Mouse (Mus musculus) G1E (cell line): Measurements from ENCODE around the gene Atp13a4. TPM values are rescaled to one million over a fixed set of nuclear protein-coding genes. Genes with fewer than 3 reads are reported as not detected.

Experiments
- ATAC-seq: 2 replicates; pipeline ENCODE4 v1.8.0; 2016; ENCODE audit warnings: mild to moderate bottlenecking; ENCODE audit not compliant: insufficient number of reproducible peaks, poor library complexity, low FRiP score, severe bottlenecking; ENCODE audit errors: extremely low read depth
- DNase-seq: peaks from one replicate; pipeline ENCODE4 v3.0.0; 2012; ENCODE audit warnings: low spot score
- H3K27me3 ChIP-seq: 2 replicates; pipeline ENCODE4 v1.6.1; 2012; ENCODE audit warnings: mild to moderate bottlenecking, low read length, inconsistent platforms; ENCODE audit not compliant: insufficient read depth
- H3K36me3 ChIP-seq: replicated peaks from 2 replicates; pipeline ENCODE3; 2012; ENCODE audit warnings: mild to moderate bottlenecking, inconsistent platforms
- H3K4me1 ChIP-seq: 2 replicates; pipeline ENCODE4 v1.6.1; 2012; ENCODE audit warnings: low read depth, low read length, inconsistent platforms, mixed read lengths; ENCODE audit not compliant: insufficient read depth
- H3K4me3 ChIP-seq: 2 replicates; pipeline ENCODE4 v1.5.1; 2012; ENCODE audit warnings: low read depth, mild to moderate bottlenecking, inconsistent platforms, low read length, moderate library complexity, mixed read lengths
- H3K9me3 ChIP-seq: replicated peaks from 2 replicates; pipeline ENCODE4 v1.6.1; 2012; ENCODE audit warnings: inconsistent platforms
- CTCF ChIP-seq: IDR thresholded peaks from 2 replicates; pipeline ENCODE4 v1.5.1; 2012; ENCODE audit warnings: low read depth, low read length, inconsistent platforms, mixed read lengths
- GATA1 ChIP-seq: IDR thresholded peaks from 2 replicates; pipeline ENCODE4 v1.6.1; 2012; ENCODE audit warnings: borderline replicate concordance, low read length, inconsistent platforms, mixed read lengths
- GATA2 ChIP-seq: IDR thresholded peaks from 2 replicates; pipeline ENCODE4 v1.6.1; 2012; ENCODE audit warnings: low read depth, low read length, inconsistent platforms, borderline replicate concordance
- POLR2AphosphoS5 ChIP-seq: IDR thresholded peaks from 2 replicates; pipeline ENCODE4 v1.6.1; 2012; ENCODE audit warnings: low read depth, low read length, inconsistent platforms; ENCODE audit not compliant: insufficient replicate concordance
- TAL1 ChIP-seq: conservative IDR thresholded peaks from 2 replicates; pipeline ENCODE4 v1.6.1; 2012; ENCODE audit warnings: low read depth, low read length, inconsistent platforms, mixed read lengths
- polyA plus RNA-seq: library from polyadenylated mRNA; stranded (reverse); fragments of >175 nt; gene quantifications from 2 replicates; pipeline ENCODE4 v1.2.3, GENCODE M21; 2012
- total RNA-seq, 2 experiments: library from RNA; stranded (forward) in 1 of 2; stranded (reverse) in 1 of 2; fragments of 200-1000 nt in 1 of 2; fragments of >200 nt in 1 of 2; fragmentation: Nextera tagmentation in 1 of 2; gene quantifications; 2 replicates each; pipeline ENCODE4 v1.2.3; 2014 to 2017

The Atp13a4 gene
- total and polyA plus RNA-seq, 3 experiments = 0.22 TPM; not detected in 2

DNA sequence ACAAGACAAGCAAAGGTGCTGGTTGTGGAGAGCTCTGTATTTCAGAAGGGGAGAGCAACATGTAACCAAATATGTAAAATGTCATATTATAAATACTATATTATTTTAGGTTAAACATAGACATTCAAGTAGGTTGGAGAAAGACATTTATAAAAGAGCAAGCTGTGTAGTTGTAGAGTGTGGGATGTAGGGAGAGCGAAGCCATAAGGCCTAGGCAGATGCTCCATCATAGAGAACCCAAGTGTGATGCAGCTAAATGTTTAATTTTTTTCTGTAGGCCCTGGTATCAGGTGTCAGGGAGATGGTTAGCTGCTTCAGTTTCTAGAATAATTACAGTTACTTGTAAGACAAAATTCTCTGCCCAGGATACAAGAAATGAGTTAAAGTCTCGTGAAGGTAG, 87.8 kb downstream of the Atp13a4 start:
- no peaks in the 10 kb centered on the region for H3K4me1 ChIP-seq

DNA sequence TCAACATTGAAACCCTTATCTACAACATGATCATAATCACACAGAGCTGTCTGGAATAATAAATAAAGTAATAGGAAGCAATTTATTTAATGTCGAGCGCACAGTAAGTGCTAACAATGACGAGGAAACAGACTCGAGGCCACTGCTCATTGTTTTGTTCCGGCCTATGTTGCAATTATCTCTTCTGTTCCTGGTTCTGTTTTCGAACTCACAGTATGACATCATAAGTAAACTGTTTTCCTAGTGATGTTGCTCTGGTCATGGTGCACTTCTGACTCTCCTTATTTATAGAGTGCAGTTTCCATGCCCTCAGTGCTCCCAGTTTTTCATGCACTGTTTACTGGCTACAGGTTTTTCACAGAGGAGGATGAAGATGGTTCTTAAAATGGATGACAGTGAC, 91.4 kb downstream of the Atp13a4 start:
- H3K9me3 ChIP-seq = no peaks in the 10 kb centered on the region
- DNase-seq = no peak
- H3K36me3 ChIP-seq = no peaks in the 10 kb centered on the region
- no peak for ATAC-seq
- H3K4me1 ChIP-seq = no peaks in the 10 kb centered on the region
- no peak overlapping the region for H3K4me3 ChIP-seq
- no peak for TF ChIP-seq POLR2AphosphoS5
- TF ChIP-seq GATA2 = no peak
- TF ChIP-seq GATA1 = no peak
- TF ChIP-seq TAL1 = no peak
- TF ChIP-seq CTCF = no peak
- H3K27me3 ChIP-seq = no peaks in the 10 kb centered on the region

More for the DNA sequence above, 87.8 kb downstream of the Atp13a4 start:
- H3K36me3 ChIP-seq = no peaks in the 10 kb centered on the region
- no peak for TF ChIP-seq CTCF
- no peak for TF ChIP-seq GATA2
- no peak for TF ChIP-seq GATA1
- no peak for TF ChIP-seq POLR2AphosphoS5
- TF ChIP-seq TAL1 = no peak
- no peaks in the 10 kb centered on the region for H3K9me3 ChIP-seq
- DNase-seq (no peak), ATAC-seq (no peak)
- H3K27me3 ChIP-seq = no peaks in the 10 kb centered on the region
- H3K4me3 ChIP-seq = no peak overlapping the region

DNA sequence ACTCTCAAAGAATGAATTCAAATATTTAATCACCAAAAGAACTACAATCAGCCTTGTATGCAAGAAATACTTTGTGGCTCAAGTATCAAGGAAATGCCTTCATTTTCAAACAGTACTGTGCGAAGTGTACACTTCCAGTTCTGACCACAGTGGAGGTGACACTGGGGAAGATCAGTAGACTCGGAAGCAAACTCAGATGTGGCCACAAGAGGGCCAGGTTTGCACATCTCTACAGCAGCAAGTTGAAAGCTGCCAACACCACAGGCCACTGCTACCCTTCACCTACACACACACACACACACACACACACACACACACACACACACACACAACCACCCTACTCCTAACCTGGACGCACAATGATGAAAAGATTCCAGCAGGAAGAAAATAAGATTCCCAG, 93.0 kb downstream of the Atp13a4 start:
- Histone ChIP-seq H3K4me3 (no peak overlapping the region), H3K27me3 (no peaks in the 10 kb centered on the region), H3K9me3 (no peaks in the 10 kb centered on the region), H3K4me1 (no peaks in the 10 kb centered on the region), H3K36me3 (no peaks in the 10 kb centered on the region)
- no peak for TF ChIP-seq GATA1
- no peak for DNase-seq
- no peak for ATAC-seq

DNA sequence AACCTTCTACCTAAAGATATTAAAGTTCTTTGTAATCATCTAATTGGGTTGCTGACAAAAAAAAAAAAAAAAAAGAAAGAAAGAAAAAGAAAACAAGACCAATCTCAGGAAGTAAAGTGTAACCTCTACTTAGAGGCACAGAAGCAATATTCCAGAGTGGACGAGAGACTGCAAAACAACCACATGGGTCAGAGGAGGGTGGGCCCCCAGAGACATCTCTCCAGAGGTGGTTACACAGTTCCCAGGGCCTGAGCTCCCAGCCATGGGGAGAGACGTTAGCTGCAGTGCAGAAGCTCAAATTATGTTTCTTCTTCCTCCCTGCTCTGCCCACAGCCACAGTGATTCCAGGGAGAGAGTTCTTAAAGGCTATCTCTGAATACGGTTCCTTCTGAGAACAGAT, 102.5 kb downstream of the Atp13a4 start:
- ATAC-seq = no peak
- TF ChIP-seq POLR2AphosphoS5 (no peak), GATA2 (no peak), CTCF (no peak), TAL1 (no peak), GATA1 (no peak)
- no peaks in the 10 kb centered on the region for H3K27me3 ChIP-seq
- H3K4me3 ChIP-seq = no peak overlapping the region
- no peaks in the 10 kb centered on the region for H3K9me3 ChIP-seq
- no peaks in the 10 kb centered on the region for H3K4me1 ChIP-seq
- H3K36me3 ChIP-seq = no peaks in the 10 kb centered on the region
- no peak for DNase-seq

DNA sequence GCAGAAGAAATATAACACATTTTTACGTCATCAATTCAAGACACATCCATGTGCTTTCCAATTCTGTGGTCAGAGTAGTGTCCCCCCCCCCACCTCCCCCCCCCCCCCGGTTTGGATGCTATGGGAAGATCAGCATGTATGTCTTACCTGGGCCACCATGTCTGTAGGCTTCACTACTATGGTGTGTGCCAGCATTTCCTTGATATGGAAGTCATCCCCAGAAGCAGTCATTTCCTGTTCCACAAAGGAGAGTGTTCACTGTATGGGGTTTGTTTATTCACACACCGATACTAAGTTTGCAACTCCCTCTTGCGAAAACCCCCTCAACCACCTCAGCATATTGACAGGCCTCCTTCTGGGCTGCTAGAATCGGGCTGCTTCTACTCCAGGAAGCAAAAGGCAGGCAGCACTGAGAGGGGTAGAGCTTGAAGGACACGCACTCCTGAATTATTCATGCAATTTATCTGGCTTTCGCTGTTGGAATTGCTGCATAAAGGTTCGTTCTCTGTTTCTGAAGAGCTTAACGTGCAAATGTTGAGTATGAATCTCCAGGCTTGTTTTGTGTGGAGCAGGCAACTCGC, 103.2 kb downstream of the Atp13a4 start:
- Histone ChIP-seq H3K4me3 (no peak overlapping the region), H3K27me3 (no peaks in the 10 kb centered on the region), H3K9me3 (no peaks in the 10 kb centered on the region), H3K36me3 (no peaks in the 10 kb centered on the region), H3K4me1 (no peaks in the 10 kb centered on the region)
- ATAC-seq (no peak), DNase-seq (no peak)
- TF ChIP-seq POLR2AphosphoS5 (no peak), CTCF (no peak), GATA2 (no peak), TAL1 (no peak), GATA1 (no peak)

DNA sequence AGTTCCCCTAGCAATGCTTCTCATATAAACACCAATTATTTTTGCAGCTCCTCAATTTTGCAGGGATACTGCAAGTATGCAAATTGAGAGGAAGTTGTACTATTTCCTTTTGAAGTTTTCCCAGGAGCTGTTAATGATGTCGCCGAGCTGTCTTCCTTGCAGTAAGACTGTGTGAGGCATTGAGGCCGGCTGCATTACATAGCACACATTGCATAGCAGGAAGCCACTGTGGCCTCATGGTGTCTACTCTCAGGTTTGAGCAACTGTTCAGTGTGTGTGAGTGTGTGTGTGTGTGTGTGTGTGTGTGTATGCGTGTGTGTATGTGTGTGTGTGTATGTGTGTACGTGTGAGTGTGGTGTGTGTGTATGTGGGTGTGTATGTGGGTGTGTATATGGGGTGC, 106.6 kb downstream of the Atp13a4 start:
- no peaks in the 10 kb centered on the region for H3K9me3 ChIP-seq
- no peaks in the 10 kb centered on the region for H3K27me3 ChIP-seq
- H3K4me1 ChIP-seq = no peaks in the 10 kb centered on the region
- no peak overlapping the region for H3K4me3 ChIP-seq
- TF ChIP-seq GATA2 = no peak
- no peak for TF ChIP-seq POLR2AphosphoS5
- no peak for TF ChIP-seq TAL1
- TF ChIP-seq GATA1 = no peak
- no peak for ATAC-seq
- DNase-seq = no peak
- H3K36me3 ChIP-seq = no peaks in the 10 kb centered on the region

DNA sequence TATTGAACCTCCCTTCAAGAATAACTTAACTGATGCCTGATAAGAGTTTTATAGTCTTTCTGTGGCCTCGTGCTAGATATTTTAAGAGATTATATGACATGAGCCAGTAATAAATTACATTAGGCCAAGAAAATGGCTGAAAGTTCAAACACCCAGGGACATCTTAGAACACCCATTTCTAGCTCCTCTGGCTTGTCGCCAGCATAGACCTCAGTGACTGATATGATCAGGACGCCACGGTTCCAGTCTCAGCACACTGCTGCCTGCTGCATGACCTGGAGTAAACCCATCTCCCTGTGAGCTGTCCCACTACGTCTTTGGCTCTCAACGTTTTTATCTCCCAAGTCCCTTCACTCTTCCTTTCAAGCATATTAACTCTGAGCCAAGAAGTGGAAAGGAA, 108.9 kb downstream of the Atp13a4 start:
- no peaks in the 10 kb centered on the region for H3K36me3 ChIP-seq
- TF ChIP-seq GATA2 (no peak), GATA1 (no peak), TAL1 (no peak)
- H3K4me3 ChIP-seq = no peak overlapping the region
- DNase-seq (no peak), ATAC-seq (no peak)
- H3K9me3 ChIP-seq = no peaks in the 10 kb centered on the region
- H3K27me3 ChIP-seq = no peaks in the 10 kb centered on the region
- H3K4me1 ChIP-seq = no peaks in the 10 kb centered on the region
